Mouse (Mus musculus) erythroblast, embryonic 14.5 days (primary cell): ENCODE measurements around the gene Gnb1l.

Experiments
- GATA1 ChIP-seq: IDR thresholded peaks from 2 replicates; pipeline ENCODE4 v1.6.1; 2012; ENCODE audit warnings: low read length, inconsistent platforms, mixed read lengths
- TAL1 ChIP-seq: IDR thresholded peaks from 3 replicates; pipeline ENCODE4 v1.6.1; 2012; ENCODE audit warnings: low read length, inconsistent platforms, mixed read lengths

- TF ChIP-seq GATA1 (no peak), TAL1 (no peak)
Observed at GRCm38 (mm10) chr16:18462031-18462430, 36.5 kb upstream of the Gnb1l start.
